Mouse (Mus musculus) hindbrain, embryonic 11.5 days (tissue): Measurements from ENCODE around the gene Ntn5. TPM values are rescaled to one million over a fixed set of nuclear protein-coding genes. Genes with fewer than 3 reads are reported as not detected.

Experiments used
- ATAC-seq: fragments of 200-750 bp; cut with Nextera tagmentation; 2 replicates; pipeline ENCODE4 v1.8.0; 2017; ENCODE audit warnings: mild to moderate bottlenecking, moderate TSS enrichment, moderate library complexity; ENCODE audit not compliant: low FRiP score
- DNase-seq: peaks from one replicate; pipeline ENCODE4 v3.0.0-alpha.2; 2015; ENCODE audit warnings: low spot score
- H3K27ac ChIP-seq: fragments of 300-500 bp; sonication (generic); 2 replicates; pipeline ENCODE4 v1.5.1; 2014; ENCODE audit warnings: mild to moderate bottlenecking, low read depth, low read length
- H3K27me3 ChIP-seq: fragments of 300-500 bp; sonication (generic); 2 replicates; pipeline ENCODE4 v1.6.1; 2014; ENCODE audit warnings: mild to moderate bottlenecking, low read length, moderate library complexity, mixed read lengths; ENCODE audit not compliant: control insufficient read depth, insufficient read depth
- H3K36me3 ChIP-seq: fragments of 300-500 bp; sonication (generic); 2 replicates; pipeline ENCODE4 v1.6.1; 2014; ENCODE audit warnings: mild to moderate bottlenecking, low read length, moderate library complexity, mixed read lengths; ENCODE audit not compliant: control insufficient read depth, insufficient read depth
- H3K4me1 ChIP-seq: fragments of 300-500 bp; sonication (generic); replicated peaks from 2 replicates; pipeline ENCODE4 v1.6.1; 2014; ENCODE audit warnings: low read length, mixed read lengths; ENCODE audit not compliant: control insufficient read depth, insufficient read depth
- H3K4me2 ChIP-seq: fragments of 300-500 bp; sonication (generic); replicated peaks from 2 replicates; pipeline ENCODE4 v1.6.1; 2014; ENCODE audit warnings: mild to moderate bottlenecking, low read depth, low read length
- H3K4me3 ChIP-seq: fragments of 300-500 bp; sonication (generic); 2 replicates; pipeline ENCODE4 v1.5.1; 2014; ENCODE audit warnings: low read depth, low read length
- H3K9ac ChIP-seq: fragments of 300-500 bp; sonication (generic); 2 replicates; pipeline ENCODE4 v1.6.1; 2014; ENCODE audit warnings: low read depth, low read length
- H3K9me3 ChIP-seq: fragments of 300-500 bp; sonication (generic); 2 replicates; pipeline ENCODE4 v1.6.1; 2016; ENCODE audit warnings: low read length; ENCODE audit not compliant: control insufficient read depth
- WGBS: fragments of 180-500 bp; shearing (Covaris S2); extraction: QIAGEN DNeasy Blood & Tissue Kit; methylation state at CpG from one replicate; pipeline ENCODE4 v1.1.7; 2014; 5-methylcytosine and 5-hydroxymethylcytosine counted together
- polyA plus RNA-seq: library from polyadenylated mRNA; unstranded; fragments of >200 nt; fragmentation: Nextera tagmentation; extraction: Ambion mirVana; gene quantifications from 2 replicates; pipeline ENCODE4 v1.2.1, GENCODE M21; 2014

The Ntn5 gene
- polyA plus RNA-seq, 1 experiment from 2014 or later, result 0.22 TPM

- H3K36me3 ChIP-seq, result peaks cover 3% of the 10 kb centered on the region; the same call in 1 of the 2 replicates
- H3K4me2 ChIP-seq, result no peak overlapping the region
- DNase-seq (no peak), ATAC-seq (no peak)
- H3K27me3 ChIP-seq, result no peaks in the 10 kb centered on the region
- no peak overlapping the region for H3K9ac ChIP-seq
- no peak overlapping the region for H3K27ac ChIP-seq
- no peaks in the 10 kb centered on the region for H3K4me1 ChIP-seq
- no peak overlapping the region for H3K4me3 ChIP-seq
- 78% methylated on average over 5 of the region's 5 CpGs for WGBS
- no peaks in the 10 kb centered on the region for H3K9me3 ChIP-seq
These were observed 49.7 kb downstream of the Ntn5 start for GRCm38 (mm10) chr7:45733477-45733876.

- WGBS, result 8% methylated on average over 9 of the region's 9 CpGs
- H3K4me3 ChIP-seq, result no peak overlapping the region
- DNase-seq (peak; percentile 89), ATAC-seq (0 out of 2 replicates have a peak, but pooled peaks have one; percentile 69)
- no peak overlapping the region for H3K27ac ChIP-seq
- no peaks in the 10 kb centered on the region for H3K36me3 ChIP-seq
- H3K4me1 ChIP-seq, result no peaks in the 10 kb centered on the region
- no peaks in the 10 kb centered on the region for H3K9me3 ChIP-seq
- H3K4me2 ChIP-seq, result no peak overlapping the region
- H3K27me3 ChIP-seq, result no peaks in the 10 kb centered on the region; the same call in 1 of the 2 replicates
- no peak overlapping the region for H3K9ac ChIP-seq
These were observed 55.4 kb downstream of the Ntn5 start for GRCm38 (mm10) chr7:45739162-45739763.

- WGBS, result 65% methylated on average over 10 of the region's 10 CpGs
- no peak overlapping the region for H3K9ac ChIP-seq
- no peaks in the 10 kb centered on the region for H3K4me1 ChIP-seq
- no peak overlapping the region for H3K4me2 ChIP-seq
- no peaks in the 10 kb centered on the region for H3K9me3 ChIP-seq
- H3K27ac ChIP-seq, result no peak overlapping the region
- no peaks in the 10 kb centered on the region for H3K36me3 ChIP-seq
- no peak overlapping the region for H3K4me3 ChIP-seq
- H3K27me3 ChIP-seq, result no peaks in the 10 kb centered on the region; the same call in 1 of the 2 replicates
- DNase-seq (no peak), ATAC-seq (no peak)
These were observed 56.0 kb downstream of the Ntn5 start for GRCm38 (mm10) chr7:45739820-45740219.

GRCm38 (mm10) chr7:45741308-45741707 is 57.5 kb downstream of the Ntn5 start:
- 88% methylated on average over 12 of the region's 12 CpGs for WGBS
- no peak overlapping the region for H3K4me3 ChIP-seq
- no peak overlapping the region for H3K9ac ChIP-seq
- ATAC-seq (no peak), DNase-seq (no peak)
- H3K4me2 ChIP-seq, result no peak overlapping the region
- H3K27ac ChIP-seq, result no peak overlapping the region
- H3K4me1 ChIP-seq, result no peaks in the 10 kb centered on the region
- no peaks in the 10 kb centered on the region for H3K9me3 ChIP-seq
- H3K27me3 ChIP-seq, result no peaks in the 10 kb centered on the region; the same call in 1 of the 2 replicates
- H3K36me3 ChIP-seq, result no peaks in the 10 kb centered on the region

DNA sequence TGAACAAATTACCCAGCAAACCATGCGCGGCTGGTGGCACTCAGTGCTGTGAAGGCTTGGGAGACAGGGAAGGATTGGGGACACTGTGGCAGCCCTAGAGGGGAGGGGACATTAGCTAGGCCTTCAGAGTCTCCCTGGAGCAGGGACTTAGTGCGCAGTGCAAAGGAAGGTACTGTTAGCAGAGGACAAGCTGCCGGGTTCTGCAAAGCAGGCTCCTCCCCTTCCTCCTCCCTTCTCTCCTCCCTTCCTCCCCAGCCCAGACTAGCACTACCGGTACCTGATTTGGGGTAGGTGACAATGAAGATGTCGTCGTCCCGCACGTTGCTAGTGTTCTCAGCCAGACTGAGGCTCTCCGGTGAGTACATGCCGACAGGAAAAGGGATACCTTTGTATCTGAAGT is 58.0 kb downstream of the Ntn5 start:
- ATAC-seq, result no peak
- no peaks in the 10 kb centered on the region for H3K4me1 ChIP-seq
- no peak for DNase-seq
- H3K4me3 ChIP-seq, result no peak overlapping the region
- H3K27ac ChIP-seq, result no peak overlapping the region
- no peaks in the 10 kb centered on the region for H3K9me3 ChIP-seq
- no peak overlapping the region for H3K4me2 ChIP-seq
- H3K36me3 ChIP-seq, result no peaks in the 10 kb centered on the region
- no peaks in the 10 kb centered on the region; the same call in 1 of the 2 replicates for H3K27me3 ChIP-seq
- WGBS, result 32% methylated on average over 11 of the region's 11 CpGs
- H3K9ac ChIP-seq, result no peak overlapping the region

GRCm38 (mm10) chr7:45742338-45742737 is 58.5 kb downstream of the Ntn5 start:
- Histone ChIP-seq H3K9ac (no peak overlapping the region), H3K9me3 (no peaks in the 10 kb centered on the region), H3K4me2 (no peak overlapping the region), H3K27ac (no peak overlapping the region), H3K4me1 (no peaks in the 10 kb centered on the region), H3K27me3 (no peaks in the 10 kb centered on the region; the same call in 1 of the 2 replicates), H3K36me3 (no peaks in the 10 kb centered on the region), H3K4me3 (no peak overlapping the region)
- WGBS, result 41% methylated on average over 19 of the region's 19 CpGs
- DNase-seq (no peak), ATAC-seq (no peak)

Other genes with a start within 250 kb of the Ntn5 start
- gene Gys1, start 249.2 kb upstream of the Ntn5 start, polyA plus RNA-seq, result 29.2 and 30.6 TPM in 2 replicates
- gene Ruvbl2, start 245.9 kb upstream of the Ntn5 start, polyA plus RNA-seq, result 168 and 178 TPM in 2 replicates
- 5,748 and 5,943 TPM in 2 replicates for gene Ftl1, start 224.1 kb upstream of the Ntn5 start, polyA plus RNA-seq
- 128 and 196 TPM in 2 replicates for gene Bax, start 217.1 kb upstream of the Ntn5 start, polyA plus RNA-seq
- gene Tulp2, start 202.1 kb upstream of the Ntn5 start, polyA plus RNA-seq, result 0.40 and 0.54 TPM in 2 replicates
- not detected in 2 replicates for gene Gm45808, start 197.2 kb upstream of the Ntn5 start, polyA plus RNA-seq
- gene Dhdh, start 195.2 kb upstream of the Ntn5 start, polyA plus RNA-seq, result 2.9 and 4.1 TPM in 2 replicates
- 88.6 and 92.7 TPM in 2 replicates for gene Nucb1, start 173.6 kb upstream of the Ntn5 start, polyA plus RNA-seq
- gene Ppp1r15a, start 157.8 kb upstream of the Ntn5 start, polyA plus RNA-seq, result 15.1 and 15.7 TPM in 2 replicates
- 2.1 and 2.3 TPM in 2 replicates for gene Plekha4, start 157.7 kb upstream of the Ntn5 start, polyA plus RNA-seq
- 0.45 and 0.46 TPM in 2 replicates for gene Hsd17b14, start 129.1 kb upstream of the Ntn5 start, polyA plus RNA-seq
- gene Bcat2, start 113.9 kb upstream of the Ntn5 start, polyA plus RNA-seq, result 26.6 and 31.4 TPM in 2 replicates
- gene Fgf21, start 68.5 kb upstream of the Ntn5 start, polyA plus RNA-seq, result not detected in 2 replicates
- not detected in 2 replicates for gene Fut1, start 66.7 kb upstream of the Ntn5 start, polyA plus RNA-seq
- gene Izumo1, start 62.2 kb upstream of the Ntn5 start, polyA plus RNA-seq, result 0.12 and 0.18 TPM in 2 replicates
- 4.9 and 5.1 TPM in 2 replicates for gene Rasip1, start 56.5 kb upstream of the Ntn5 start, polyA plus RNA-seq
- gene Mamstr, start 44.0 kb upstream of the Ntn5 start, polyA plus RNA-seq, result 1.7 and 2.1 TPM in 2 replicates
- gene Fut2, start 17.6 kb upstream of the Ntn5 start, polyA plus RNA-seq, result 0.06 and 0.27 TPM in 2 replicates
- gene Sec1, start 10.4 kb downstream of the Ntn5 start, polyA plus RNA-seq, result 0.29 and 0.75 TPM in 2 replicates
- gene Car11, start 15.8 kb downstream of the Ntn5 start, polyA plus RNA-seq, result 8.8 and 9.9 TPM in 2 replicates
- gene Dbp, start 21.1 kb downstream of the Ntn5 start, polyA plus RNA-seq, result 2.2 and 2.8 TPM in 2 replicates
- gene Rpl18, start 31.4 kb downstream of the Ntn5 start, polyA plus RNA-seq, result 904 and 927 TPM in 2 replicates
- 13.6 and 17.6 TPM in 2 replicates for gene Sphk2, start 34.0 kb downstream of the Ntn5 start, polyA plus RNA-seq
- gene Fam83e, start 37.2 kb downstream of the Ntn5 start, polyA plus RNA-seq, result 0.80 TPM in 2 replicates
- gene Spaca4, start 41.8 kb downstream of the Ntn5 start, polyA plus RNA-seq, result not detected in 2 replicates
- 6.3 and 9.1 TPM in 2 replicates for gene Lmtk3, start 99.7 kb downstream of the Ntn5 start, polyA plus RNA-seq
- gene Sult2b1, start 100.6 kb downstream of the Ntn5 start, polyA plus RNA-seq, result 1.4 and 1.9 TPM in 2 replicates
- 211 and 248 TPM in 2 replicates for gene Cyth2, start 130.6 kb downstream of the Ntn5 start, polyA plus RNA-seq
- 0.48 and 0.57 TPM in 2 replicates for gene Kcnj14, start 140.8 kb downstream of the Ntn5 start, polyA plus RNA-seq
- gene Grwd1, start 146.9 kb downstream of the Ntn5 start, polyA plus RNA-seq, result 56.7 and 66.0 TPM in 2 replicates
- gene Kdelr1, start 188.8 kb downstream of the Ntn5 start, polyA plus RNA-seq, result 75.9 and 99.4 TPM in 2 replicates
- gene Grin2d, start 194.4 kb downstream of the Ntn5 start, polyA plus RNA-seq, result 0.39 and 0.42 TPM in 2 replicates
- gene Syngr4, start 212.7 kb downstream of the Ntn5 start, polyA plus RNA-seq, result 0.63 and 0.99 TPM in 2 replicates
- gene Tmem143, start 212.9 kb downstream of the Ntn5 start, polyA plus RNA-seq, result 3.1 and 4.6 TPM in 2 replicates
- 28.3 and 40.5 TPM in 2 replicates for gene Emp3, start 237.4 kb downstream of the Ntn5 start, polyA plus RNA-seq
- 3.3 and 5.3 TPM in 2 replicates for gene Ccdc114, start 240.1 kb downstream of the Ntn5 start, polyA plus RNA-seq